11 mouse cellular contexts compared by ENCODE assay signal in genomic region chr19:19587866-19588265, GRCm38 (mm10).
"Had no signal": no experiment of that assay in that cellular context is flagged by ENCODE, and none has a peak within 500 bp of the region (broad histone marks: within the 10 kb centered on the region; RNA-seq: fewer than 3 reads in every experiment).

No protein-coding gene starts in this region.

- DNase-seq: left cerebral cortex, postnatal 4 days; liver; liver, embryonic 13.5 days; liver, postnatal 0 days; lung, adult 18-20 months; lung, adult 2 months; lung, postnatal 10 days; lung, postnatal 14 days; lung, postnatal 36 days; lung, postnatal 4 days; midbrain, embryonic 14.5 days had no signal
